Mouse (Mus musculus) forebrain, postnatal 0 days (tissue): ENCODE measurements at regions not wholly inside any gene's neighbourhood (a gene's known extent, or its start where the extent isn't known, plus 50 kb on each side); places are given as distances from the start of the nearest gene placed in this dataset.

Source experiments
- ATAC-seq: fragments of 200-750 bp; cut with Nextera tagmentation; 2 replicates; pipeline ENCODE4 v1.8.0; 2017; ENCODE audit warnings: mild to moderate bottlenecking, moderate library complexity
- DNase-seq: peaks from one replicate; pipeline ENCODE4 v3.0.0-alpha.2; 2015
- H3K27ac ChIP-seq: fragments of 300-500 bp; sonication (generic); 2 replicates; pipeline ENCODE4 v1.5.1; 2014; ENCODE audit warnings: low read depth, mild to moderate bottlenecking, antibody characterized with exemption, low read length, moderate library complexity, mixed read lengths
- H3K27me3 ChIP-seq: fragments of 300-500 bp; sonication (generic); 2 replicates; pipeline ENCODE4 v1.6.1; 2014; ENCODE audit warnings: mild to moderate bottlenecking, low read length, mixed read lengths; ENCODE audit not compliant: insufficient read depth
- H3K36me3 ChIP-seq: fragments of 300-500 bp; sonication (generic); 2 replicates; pipeline ENCODE4 v1.6.1; 2014; ENCODE audit warnings: mild to moderate bottlenecking, moderate library complexity; ENCODE audit not compliant: insufficient read depth
- H3K4me1 ChIP-seq: fragments of 300-500 bp; sonication (generic); 2 replicates; pipeline ENCODE4 v1.6.1; 2014; ENCODE audit warnings: antibody characterized with exemption; ENCODE audit not compliant: insufficient read depth
- H3K4me2 ChIP-seq: fragments of 300-500 bp; sonication (generic); 2 replicates; pipeline ENCODE4 v1.6.1; 2014; ENCODE audit warnings: low read depth, mild to moderate bottlenecking, moderate library complexity
- H3K4me3 ChIP-seq: fragments of 300-500 bp; sonication (generic); 2 replicates; pipeline ENCODE4 v1.5.1; 2014; ENCODE audit warnings: low read depth, low read length, mixed read lengths
- H3K9ac ChIP-seq: fragments of 300-500 bp; sonication (generic); 2 replicates; pipeline ENCODE4 v1.6.1; 2014; ENCODE audit warnings: mild to moderate bottlenecking
- H3K9me3 ChIP-seq: fragments of 300-500 bp; sonication (generic); 2 replicates; pipeline ENCODE4 v1.6.1; 2016; ENCODE audit warnings: low read length
- CTCF ChIP-seq: sonication (generic); IDR thresholded peaks from 2 replicates; pipeline ENCODE4 v1.5.1; 2016; ENCODE audit warnings: antibody characterized with exemption, control low read depth, low read depth
- WGBS: fragments of 180-500 bp; shearing (Covaris S2); extraction: QIAGEN DNeasy Blood & Tissue Kit; methylation state at CpG from one replicate; pipeline ENCODE4 v1.1.7; 2014; 5-methylcytosine and 5-hydroxymethylcytosine counted together

DNA sequence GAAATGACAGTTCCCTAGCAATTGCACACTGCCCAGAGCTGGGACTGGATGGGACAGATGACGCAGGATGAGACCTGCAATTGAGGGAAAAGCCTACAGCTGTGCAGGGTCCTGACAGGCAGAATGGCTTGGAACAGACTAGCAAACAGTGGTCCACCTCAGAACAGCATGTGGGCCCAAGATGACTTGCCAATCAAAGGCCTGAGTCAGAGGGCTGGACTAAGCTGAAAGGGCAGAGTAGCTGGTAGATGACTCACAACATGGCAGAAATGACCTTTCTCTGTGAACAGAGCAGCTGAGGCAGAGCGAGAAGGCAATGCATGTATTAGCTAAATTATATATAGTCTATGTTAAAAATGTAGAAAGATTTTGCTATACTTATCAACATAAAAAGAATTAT is 138.4 kb upstream of the Syt13 start:
- no peak overlapping the region for H3K4me3 ChIP-seq
- H3K9ac ChIP-seq: no peak overlapping the region
- H3K27me3 ChIP-seq: no peaks in the 10 kb centered on the region
- no peaks in the 10 kb centered on the region for H3K9me3 ChIP-seq
- H3K4me2 ChIP-seq: no peak overlapping the region
- ATAC-seq (no peak), DNase-seq (no peak)
- no peak overlapping the region for H3K27ac ChIP-seq
- 87% methylated on average over 2 of the region's 2 CpGs for WGBS
- no peaks in the 10 kb centered on the region for H3K36me3 ChIP-seq
- H3K4me1 ChIP-seq: 0 out of 2 replicates have a peak, but pooled peaks cover 3% of the 10 kb centered on the region
- TF ChIP-seq CTCF: no peak

DNA sequence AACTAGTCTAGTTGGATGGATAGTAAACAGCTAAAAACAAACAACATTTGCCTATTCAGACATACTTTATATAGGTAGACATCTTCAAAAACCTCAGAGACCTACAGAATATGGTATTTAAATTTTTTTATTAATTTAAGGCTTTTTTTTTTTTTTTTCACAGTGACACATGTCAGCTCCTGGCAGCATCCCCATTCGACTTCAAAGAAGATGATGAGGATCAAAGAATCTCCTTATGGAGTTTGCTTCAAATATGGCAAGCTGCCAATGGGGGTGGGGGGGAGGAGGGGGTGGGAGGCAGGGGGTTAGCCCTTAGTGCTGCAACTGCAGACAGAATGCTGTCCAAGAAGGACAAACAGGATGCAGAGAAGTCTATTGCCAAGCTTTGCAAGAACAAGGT is 135.8 kb upstream of the Syt13 start:
- no peaks in the 10 kb centered on the region for H3K27me3 ChIP-seq
- H3K4me2 ChIP-seq: no peak overlapping the region
- H3K4me1 ChIP-seq: no peaks in the 10 kb centered on the region
- H3K27ac ChIP-seq: no peak overlapping the region
- 23% methylated on average over 1 of the region's 1 CpGs for WGBS
- no peaks in the 10 kb centered on the region for H3K9me3 ChIP-seq
- DNase-seq (no peak), ATAC-seq (no peak)
- H3K4me3 ChIP-seq: no peak overlapping the region
- no peak overlapping the region for H3K9ac ChIP-seq
- no peak for TF ChIP-seq CTCF
- no peaks in the 10 kb centered on the region for H3K36me3 ChIP-seq

DNA sequence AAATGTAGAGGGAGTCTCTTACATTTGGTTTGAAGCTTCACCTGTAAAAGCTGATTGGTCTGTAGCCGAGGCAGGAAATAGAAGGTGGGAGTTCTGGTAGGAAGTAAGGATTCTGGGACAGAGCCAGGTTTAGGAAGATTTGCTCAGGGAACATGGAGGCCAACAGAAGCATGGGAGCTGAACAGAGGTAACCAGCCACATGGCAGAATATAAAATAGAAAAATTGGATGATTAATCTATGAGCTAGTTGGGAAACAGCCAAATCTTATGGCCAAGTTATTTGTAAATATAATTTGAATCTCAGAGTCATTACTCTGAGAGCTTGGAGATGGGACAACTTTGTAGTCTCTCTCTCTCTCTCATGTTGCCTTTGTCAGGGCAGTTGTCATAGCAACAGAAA is 134.9 kb upstream of the Syt13 start:
- H3K27me3 ChIP-seq: no peaks in the 10 kb centered on the region
- no peak overlapping the region for H3K27ac ChIP-seq
- H3K4me1 ChIP-seq: no peaks in the 10 kb centered on the region
- H3K4me2 ChIP-seq: no peak overlapping the region
- no peak for TF ChIP-seq CTCF
- WGBS: 56% methylated on average over 1 of the region's 1 CpGs
- H3K9ac ChIP-seq: no peak overlapping the region
- no peaks in the 10 kb centered on the region for H3K36me3 ChIP-seq
- DNase-seq (no peak), ATAC-seq (peak; percentile 27; the same call in 1 of the 2 replicates)
- H3K9me3 ChIP-seq: no peaks in the 10 kb centered on the region
- no peak overlapping the region for H3K4me3 ChIP-seq

DNA sequence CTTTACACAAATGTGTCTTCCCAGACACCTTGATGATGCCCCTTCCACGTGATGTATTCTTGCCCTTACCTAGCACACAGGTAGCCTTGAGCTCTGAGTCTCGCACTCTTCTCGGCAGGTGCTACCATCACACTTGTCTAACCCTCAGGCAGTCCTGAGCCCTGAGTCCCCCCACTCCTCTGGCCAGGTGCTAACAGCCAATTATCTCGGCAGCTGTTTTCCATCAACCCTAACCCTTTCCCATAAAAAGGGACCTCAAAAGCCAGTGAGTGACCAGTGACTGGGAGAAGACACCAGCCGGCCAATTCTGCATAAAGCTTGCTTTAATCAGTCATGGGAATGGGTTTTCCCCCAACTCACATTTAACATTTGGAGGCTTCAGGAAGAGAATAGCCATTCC is 133.4 kb upstream of the Syt13 start:
- no peak for TF ChIP-seq CTCF

DNA sequence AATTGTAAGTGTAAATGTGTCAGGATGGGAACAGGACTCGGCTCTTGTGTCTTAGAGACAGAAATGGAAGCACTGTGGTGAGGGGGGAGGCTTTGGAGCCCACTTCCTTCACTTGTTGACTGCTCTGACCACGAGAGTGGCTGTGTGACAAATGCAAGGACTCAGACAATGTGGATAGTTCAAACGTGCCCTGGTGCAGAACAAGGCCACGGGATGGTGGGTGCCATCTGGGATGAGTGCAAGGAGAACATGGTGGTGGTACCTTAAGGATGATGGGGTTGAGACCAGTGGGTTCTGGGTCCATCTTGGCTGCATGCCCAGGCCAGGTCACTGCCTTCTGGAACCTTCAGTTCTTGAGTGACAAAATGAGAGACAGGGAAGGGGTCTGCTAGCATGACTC is 132.3 kb upstream of the Syt13 start:
- Histone ChIP-seq H3K4me1 (no peaks in the 10 kb centered on the region), H3K36me3 (no peaks in the 10 kb centered on the region), H3K4me2 (no peak overlapping the region), H3K9ac (no peak overlapping the region), H3K4me3 (no peak overlapping the region), H3K9me3 (no peaks in the 10 kb centered on the region), H3K27ac (no peak overlapping the region), H3K27me3 (no peaks in the 10 kb centered on the region)
- no peak for DNase-seq
- no peak for TF ChIP-seq CTCF
- 73% methylated on average over 4 of the region's 4 CpGs for WGBS
- ATAC-seq: no peak

More for the DNA sequence above, 133.4 kb upstream of the Syt13 start:
- Histone ChIP-seq H3K36me3 (no peaks in the 10 kb centered on the region), H3K4me2 (no peak overlapping the region), H3K9me3 (no peaks in the 10 kb centered on the region), H3K4me1 (no peaks in the 10 kb centered on the region), H3K4me3 (no peak overlapping the region), H3K9ac (no peak overlapping the region), H3K27me3 (no peaks in the 10 kb centered on the region), H3K27ac (no peak overlapping the region)
- ATAC-seq (no peak), DNase-seq (no peak)
- 82% methylated on average over 5 of the region's 5 CpGs for WGBS

DNA sequence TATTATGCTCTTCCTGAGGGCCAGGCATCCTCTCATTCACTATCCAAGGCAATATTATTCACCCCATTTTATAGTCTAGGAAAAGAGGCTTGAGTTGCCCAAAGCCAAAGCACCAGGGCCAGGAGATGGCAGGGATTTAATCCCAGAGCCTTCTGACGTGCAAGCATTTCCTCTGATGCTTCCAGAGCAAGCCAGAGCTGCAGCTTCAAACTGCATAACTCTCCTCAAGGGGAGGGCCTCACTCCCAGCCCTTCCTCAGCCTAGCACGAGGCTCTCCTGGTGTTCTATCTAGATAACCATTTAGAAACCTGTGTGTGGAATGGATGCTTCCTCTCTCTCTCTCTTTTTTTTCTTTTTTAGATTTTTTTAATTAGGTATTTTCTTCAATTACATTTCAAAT is 130.0 kb upstream of the Syt13 start:
- no peak for ATAC-seq

DNA sequence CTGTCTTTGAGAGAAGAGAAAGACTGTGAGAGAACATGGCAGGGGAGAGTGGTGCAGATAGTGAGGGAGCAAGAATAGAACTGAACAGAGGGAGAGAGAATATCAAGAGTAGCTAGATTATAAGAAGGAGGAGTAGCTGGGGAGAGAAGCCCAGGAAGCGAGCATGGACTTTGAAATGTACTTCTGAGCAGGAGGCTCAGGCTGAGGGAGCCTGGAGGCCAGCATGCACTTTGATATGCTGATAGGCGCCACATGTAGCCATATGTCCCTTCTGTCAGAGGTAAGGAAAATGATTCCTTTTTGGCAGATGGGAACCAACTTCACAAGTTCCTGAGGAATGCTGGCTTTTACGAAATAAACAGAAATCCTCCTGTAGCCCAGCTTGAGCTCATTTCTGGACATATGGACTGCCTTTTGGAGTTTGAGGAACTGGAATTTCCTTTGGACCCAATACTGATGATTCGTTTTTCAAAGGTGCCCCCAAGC is 126.9 kb upstream of the Syt13 start:
- TF ChIP-seq CTCF: no peak
- Histone ChIP-seq H3K36me3 (no peaks in the 10 kb centered on the region), H3K4me2 (no peak overlapping the region), H3K4me3 (no peak overlapping the region), H3K27ac (no peak overlapping the region), H3K9me3 (no peaks in the 10 kb centered on the region), H3K27me3 (no peaks in the 10 kb centered on the region), H3K9ac (no peak overlapping the region), H3K4me1 (no peaks in the 10 kb centered on the region)
- DNase-seq: peak; percentile 39
- ATAC-seq: peak; percentile 29; the same call in 1 of the 2 replicates
- WGBS: 57% methylated on average over 4 of the region's 4 CpGs

More for the DNA sequence above, 130.0 kb upstream of the Syt13 start:
- DNase-seq: no peak
- no peaks in the 10 kb centered on the region for H3K27me3 ChIP-seq
- H3K4me1 ChIP-seq: no peaks in the 10 kb centered on the region
- no peak overlapping the region for H3K27ac ChIP-seq
- H3K4me2 ChIP-seq: no peak overlapping the region
- no peak overlapping the region for H3K9ac ChIP-seq
- WGBS: 54% methylated on average over 2 of the region's 2 CpGs
- no peaks in the 10 kb centered on the region for H3K9me3 ChIP-seq
- H3K4me3 ChIP-seq: no peak overlapping the region
- no peak for TF ChIP-seq CTCF
- H3K36me3 ChIP-seq: no peaks in the 10 kb centered on the region

DNA sequence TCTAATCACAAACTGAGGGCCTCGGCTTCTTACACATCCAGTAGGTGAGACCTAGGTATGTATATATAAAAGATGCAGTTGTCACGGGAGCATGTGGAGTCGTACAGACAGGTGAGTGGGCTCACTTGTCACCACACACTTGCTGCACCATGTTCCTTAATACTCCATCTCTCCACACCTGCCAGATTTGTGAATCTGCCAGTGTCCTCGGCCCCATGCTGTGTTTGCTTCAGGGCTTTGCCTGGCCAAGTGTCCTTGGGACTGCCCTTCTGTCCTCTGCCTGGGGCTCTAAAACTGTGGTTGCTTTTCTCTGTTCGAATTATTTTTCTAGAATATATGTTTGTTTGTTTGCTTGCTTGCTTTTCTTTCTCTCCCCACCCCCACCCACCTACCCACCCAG is 126.0 kb upstream of the Syt13 start:
- H3K4me3 ChIP-seq: no peak overlapping the region
- ATAC-seq (no peak), DNase-seq (no peak)
- H3K36me3 ChIP-seq: no peaks in the 10 kb centered on the region
- no peaks in the 10 kb centered on the region for H3K9me3 ChIP-seq
- 90% methylated on average over 5 of the region's 5 CpGs for WGBS
- no peaks in the 10 kb centered on the region for H3K4me1 ChIP-seq
- no peak for TF ChIP-seq CTCF
- H3K9ac ChIP-seq: no peak overlapping the region
- no peaks in the 10 kb centered on the region for H3K27me3 ChIP-seq
- H3K4me2 ChIP-seq: no peak overlapping the region
- H3K27ac ChIP-seq: no peak overlapping the region
